Mouse (Mus musculus) cerebellum, adult (tissue): ENCODE measurements at regions not wholly inside any gene's neighbourhood (a gene's known extent, or its start where the extent isn't known, plus 50 kb on each side); places are given as distances from the start of the nearest gene placed in this dataset.

Experiments
- ATAC-seq: cut with Nextera tagmentation; 2 replicates; pipeline ENCODE4 v1.9.2; 2017; ENCODE audit warnings: mild to moderate bottlenecking, moderate library complexity, mixed read lengths; ENCODE audit not compliant: insufficient number of reproducible peaks, low FRiP score, low TSS enrichment

DNA sequence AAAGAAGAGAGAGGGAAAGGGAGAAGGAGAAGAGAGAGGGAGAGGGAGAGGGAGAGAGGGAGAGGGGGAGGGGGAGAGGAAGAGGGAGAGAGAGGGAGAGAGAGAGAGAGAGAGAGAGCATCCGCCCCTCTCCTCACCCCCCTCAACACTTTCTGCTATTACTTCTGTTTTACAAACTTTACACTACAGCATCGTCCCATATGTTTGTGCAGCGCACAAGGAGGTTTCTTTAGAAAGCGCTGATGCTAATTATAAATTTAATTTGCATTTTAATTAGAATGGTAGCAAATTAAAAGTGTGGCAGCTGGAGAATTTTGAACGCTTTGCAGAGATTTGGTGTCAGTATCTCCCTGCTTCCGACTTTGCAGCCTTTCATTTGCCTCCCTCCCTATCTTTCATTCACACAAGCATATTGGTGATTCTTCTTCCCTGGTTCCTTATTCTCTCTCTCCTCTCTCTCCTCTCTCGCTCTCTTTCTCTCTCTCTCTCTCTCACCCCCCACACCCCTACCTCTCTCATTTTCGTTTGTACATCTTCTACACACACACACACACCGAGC is 476.0 kb downstream of the Nr2f2 start:
- ATAC-seq = no peak

DNA sequence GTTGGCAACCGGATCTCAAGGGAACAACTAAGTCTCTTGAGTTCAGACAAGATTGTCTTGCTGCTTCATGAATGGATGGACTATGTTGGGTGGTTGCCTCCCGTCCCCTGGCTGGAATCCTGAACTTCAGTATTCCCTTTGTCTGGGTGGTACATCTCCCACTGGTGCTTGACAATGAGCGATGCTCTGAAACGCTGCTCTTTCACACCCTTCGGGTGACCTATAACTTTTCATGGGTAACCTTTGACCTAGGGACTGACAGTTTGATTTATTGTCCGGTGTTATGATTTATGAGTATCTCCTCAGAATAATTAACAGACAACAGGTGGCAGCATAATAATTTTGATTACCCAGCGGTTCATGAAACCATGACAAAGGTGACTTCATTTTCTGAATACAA is 478.3 kb downstream of the Nr2f2 start:
- ATAC-seq = no peak

- no peak for ATAC-seq
Observed at GRCm38 (mm10) chr7:69877031-69877430, 489.5 kb downstream of the Nr2f2 start.

DNA sequence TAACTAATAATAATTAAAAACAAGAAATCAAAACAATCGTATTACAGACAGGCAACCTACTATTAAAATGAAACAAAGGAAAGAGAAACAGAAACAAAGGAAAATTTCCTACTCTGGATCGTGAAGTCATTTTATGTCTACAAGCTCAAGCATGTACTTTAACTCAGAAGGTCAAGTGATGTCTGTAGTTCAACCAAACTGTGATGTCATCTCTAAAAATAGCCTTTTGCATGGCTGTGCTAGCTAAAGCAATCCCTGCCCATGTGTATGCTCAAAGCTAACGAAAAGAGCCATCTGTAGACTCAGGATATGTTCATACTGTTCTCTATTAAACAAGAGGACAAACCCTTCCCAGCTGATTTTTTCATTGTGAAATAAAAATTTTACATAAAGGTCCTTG is 500.7 kb downstream of the Nr2f2 start:
- no peak for ATAC-seq

DNA sequence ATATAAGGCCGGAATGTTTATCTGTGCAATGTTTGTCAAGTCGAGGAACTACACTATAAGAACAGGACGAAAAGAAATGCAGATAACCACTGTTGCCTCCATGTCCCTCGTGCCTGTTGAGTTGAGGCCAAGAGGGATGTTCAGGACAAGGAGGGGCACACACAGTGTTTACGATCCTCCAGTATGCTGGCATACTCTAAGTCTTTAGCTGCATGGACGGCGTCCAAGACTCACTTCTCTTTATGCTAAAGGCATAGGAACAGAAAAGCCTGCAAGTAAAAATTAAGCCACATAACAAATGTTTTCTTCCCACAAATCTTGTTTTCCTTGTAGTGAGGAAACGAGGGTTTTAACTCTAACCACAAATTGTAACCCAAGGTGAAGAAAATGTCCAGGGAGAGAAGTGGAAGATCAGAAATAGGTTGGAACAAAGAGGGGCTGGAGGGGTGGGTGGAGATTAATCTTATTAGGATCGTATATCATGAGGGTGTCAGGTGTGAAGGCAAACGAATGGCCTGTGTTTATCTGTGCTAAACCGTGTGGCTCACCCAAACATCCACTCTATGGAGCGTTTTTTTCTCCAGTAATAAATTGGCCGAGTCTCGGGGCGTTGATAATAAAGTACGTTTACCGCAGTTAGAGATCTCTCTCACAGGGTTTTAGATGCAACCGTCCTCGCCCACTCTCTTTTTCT is 521.8 kb downstream of the Nr2f2 start:
- no peak for ATAC-seq

DNA sequence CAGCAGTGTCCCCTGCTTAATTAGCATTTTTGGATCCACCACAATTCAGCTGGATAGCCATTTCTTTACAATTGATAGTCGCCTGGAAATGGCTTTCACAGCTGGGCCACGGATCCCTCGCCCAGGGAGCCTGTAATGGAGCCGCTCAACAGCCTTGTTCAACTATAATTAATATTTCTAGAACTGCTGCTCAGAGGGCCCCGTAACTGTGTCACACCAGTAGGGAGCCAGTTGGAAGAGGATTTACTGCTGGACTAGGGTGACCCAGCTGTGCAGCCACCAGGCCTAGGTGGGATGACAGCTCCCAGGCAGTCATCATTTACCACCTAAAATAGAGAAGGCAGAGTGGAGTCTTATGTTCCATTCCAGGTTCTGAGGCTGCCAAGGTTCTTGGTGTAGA is 529.2 kb downstream of the Nr2f2 start:
- no peak for ATAC-seq

- no peak for ATAC-seq
Observed at GRCm38 (mm10) chr7:69827251-69827650, 539.3 kb downstream of the Nr2f2 start.

GRCm38 (mm10) chr7:69820570-69820969 is 546.0 kb downstream of the Nr2f2 start:
- no peak for ATAC-seq

DNA sequence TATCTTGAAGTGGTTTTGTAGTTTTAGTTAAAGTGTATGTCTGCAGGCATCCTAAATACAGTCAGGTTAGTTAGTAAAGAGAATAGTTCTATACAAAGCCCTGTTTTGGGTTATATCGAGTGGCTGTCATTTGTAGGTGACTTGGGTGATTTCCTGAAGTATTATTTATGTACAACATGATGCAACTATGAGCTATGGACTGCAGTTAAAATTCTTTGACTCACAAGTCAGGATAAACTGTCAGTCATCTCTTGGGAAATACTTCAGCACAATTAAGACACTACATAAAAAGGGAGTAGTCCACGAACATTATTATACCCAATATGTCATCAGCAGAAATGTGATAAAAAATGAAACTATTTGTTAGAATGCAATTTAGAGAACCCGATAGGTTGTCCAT is 554.2 kb downstream of the Nr2f2 start:
- ATAC-seq = no peak

DNA sequence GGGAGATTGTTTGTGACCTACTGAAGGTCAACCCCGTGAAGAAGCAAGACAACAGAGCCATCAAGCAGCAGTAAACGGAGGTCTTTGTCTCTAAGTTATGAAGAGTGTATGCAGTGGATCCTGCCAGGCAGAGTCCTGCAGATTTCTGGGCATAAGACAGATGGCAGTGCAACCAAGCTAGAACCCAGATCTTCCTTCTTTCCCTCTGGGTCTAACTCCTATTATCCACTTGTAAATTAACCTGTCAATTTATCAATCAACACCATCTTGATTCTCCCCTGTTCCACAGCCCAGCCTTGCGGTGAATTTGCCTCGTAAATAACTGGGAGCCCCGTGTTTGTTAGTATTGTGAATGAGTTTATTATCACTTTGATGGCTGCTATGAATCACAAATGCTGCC is 555.7 kb downstream of the Nr2f2 start:
- ATAC-seq = no peak

DNA sequence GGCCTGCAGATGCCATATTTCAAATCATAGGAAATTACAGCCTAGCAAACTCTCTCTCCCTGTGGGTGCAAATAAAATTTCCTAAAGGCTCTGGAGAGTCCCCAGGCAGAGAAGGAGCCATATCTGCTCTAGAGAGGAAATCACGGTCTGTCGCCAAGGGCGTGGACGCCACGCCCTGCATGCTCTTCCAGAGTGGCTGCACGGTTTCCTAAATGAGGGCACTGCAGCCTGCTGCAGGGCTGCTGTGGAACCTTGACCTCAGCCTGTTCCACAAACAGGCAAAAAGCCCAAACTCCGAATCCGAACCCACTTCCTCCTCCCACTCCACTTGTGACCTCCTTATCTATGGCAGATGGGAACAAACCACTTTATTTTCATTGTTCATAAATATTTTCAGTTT is 559.3 kb downstream of the Nr2f2 start:
- no peak for ATAC-seq

DNA sequence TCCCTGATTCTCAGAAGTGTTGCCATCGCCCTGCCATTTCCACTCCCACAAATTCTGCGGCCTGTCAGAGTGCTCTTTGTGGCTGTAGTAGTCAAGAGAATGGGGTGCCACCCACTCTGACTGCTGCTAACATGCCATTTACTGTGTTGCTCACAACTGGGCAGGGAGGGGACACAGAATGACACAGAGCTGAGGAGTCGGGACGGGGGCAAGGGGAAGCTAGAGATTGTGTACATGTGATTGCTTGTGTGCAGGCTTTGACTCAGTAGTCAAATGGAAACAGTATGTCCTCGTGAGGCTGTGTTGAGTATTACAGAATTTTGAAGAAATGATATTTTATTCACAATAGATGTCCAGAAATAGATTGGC is 595.6 kb downstream of the Nr2f2 start:
- ATAC-seq = no peak

GRCm38 (mm10) chr7:69770313-69770979 is 596.1 kb downstream of the Nr2f2 start:
- ATAC-seq = no peak

DNA sequence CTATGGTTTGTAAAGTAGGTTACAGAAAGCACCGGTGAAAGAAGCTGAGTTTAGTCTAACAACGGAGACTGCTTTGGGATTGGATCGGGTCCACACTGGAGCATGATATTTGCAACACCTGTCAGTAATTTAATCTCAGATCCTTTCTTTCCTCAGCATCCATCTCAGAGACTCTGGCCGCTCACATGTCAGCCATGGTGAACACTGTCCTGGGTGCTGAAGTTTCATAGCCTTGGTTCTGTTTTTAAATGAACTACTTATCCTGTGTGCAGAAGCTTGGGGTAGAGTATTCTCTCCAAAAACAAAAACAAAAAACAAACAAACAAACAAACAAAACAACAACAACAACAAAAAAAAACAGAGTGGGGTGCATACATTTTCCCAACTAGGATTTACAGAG is 600.1 kb downstream of the Nr2f2 start:
- ATAC-seq = no peak

DNA sequence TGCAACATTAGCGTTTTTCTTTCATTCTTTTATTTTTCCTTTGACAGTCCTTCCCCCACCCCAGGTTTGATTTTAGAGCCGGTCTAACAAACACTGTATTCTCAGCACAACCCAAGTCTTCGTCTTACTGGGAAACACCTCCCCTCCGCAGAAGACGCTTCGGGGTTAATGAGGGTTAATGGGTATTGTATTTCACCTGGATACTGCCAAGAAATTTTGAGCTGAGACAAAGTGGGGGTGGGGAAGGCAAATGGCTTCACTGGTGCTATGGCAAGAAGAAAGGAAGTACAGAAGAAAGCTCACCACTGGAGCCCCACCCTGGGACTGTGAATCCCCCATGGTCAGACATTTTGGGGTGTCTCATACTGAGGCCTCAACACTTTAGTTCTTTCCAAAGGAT is 626.0 kb downstream of the Nr2f2 start:
- no peak for ATAC-seq

DNA sequence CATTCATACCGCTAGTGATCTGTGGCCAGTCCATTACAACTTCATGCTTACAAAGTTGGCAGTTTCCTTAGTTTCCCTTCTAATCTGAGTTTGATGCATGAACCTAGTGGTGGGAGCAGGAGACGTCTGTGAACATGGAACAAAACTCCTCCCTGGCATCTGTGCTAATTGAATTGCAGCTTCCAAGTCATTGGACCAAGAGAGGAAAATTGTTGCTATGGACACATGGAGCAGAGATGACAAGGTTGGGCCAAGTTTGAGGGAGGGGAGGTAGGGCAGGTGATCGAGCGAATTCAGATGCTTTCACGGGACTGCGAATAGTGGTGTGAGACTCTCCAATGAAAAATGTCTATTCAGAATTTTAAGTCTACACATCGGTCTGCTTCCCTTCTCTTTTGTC is 627.5 kb downstream of the Nr2f2 start:
- no peak for ATAC-seq

GRCm38 (mm10) chr7:69715081-69715480 is 651.5 kb downstream of the Nr2f2 start:
- ATAC-seq = no peak

GRCm38 (mm10) chr7:69670211-69670610 is 696.3 kb downstream of the Nr2f2 start:
- no peak for ATAC-seq

DNA sequence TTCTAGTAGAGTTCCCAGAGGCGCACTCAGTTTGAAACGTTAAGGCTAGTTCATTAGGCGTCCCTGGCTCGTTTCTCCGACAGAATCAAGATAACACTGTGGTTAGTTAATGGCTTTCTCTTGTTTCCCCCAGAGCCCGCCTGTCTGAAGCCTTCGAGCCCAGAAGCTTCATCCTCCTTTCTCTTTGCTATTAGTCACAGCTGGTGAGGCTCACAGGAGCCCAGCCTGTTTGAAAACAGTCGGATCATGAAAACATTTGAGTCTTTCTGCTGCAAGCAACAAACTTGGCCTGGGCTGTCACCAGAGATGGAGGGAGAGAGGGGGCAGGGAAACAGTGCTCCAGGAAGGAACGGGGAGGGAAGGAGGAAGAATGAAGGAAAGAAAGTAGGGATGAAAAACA is 711.0 kb downstream of the Nr2f2 start:
- no peak for ATAC-seq

GRCm38 (mm10) chr7:69645449-69645848 is 721.1 kb downstream of the Nr2f2 start:
- no peak for ATAC-seq

GRCm38 (mm10) chr7:69641652-69642051 is 724.9 kb downstream of the Nr2f2 start:
- no peak for ATAC-seq

GRCm38 (mm10) chr7:69599866-69600265 is 766.7 kb downstream of the Nr2f2 start:
- ATAC-seq = no peak
